Mouse (Mus musculus) lung, embryonic 14.5 days (tissue): ENCODE data around the gene Lmbrd1. TPM values are rescaled to one million over a fixed set of nuclear protein-coding genes. Genes with fewer than 3 reads are reported as not detected.
"Not testable (repeated sequence)": the region's sequence is repeated elsewhere in the genome, so short reads cannot be mapped to it uniquely, and the experiment has no call there.

Experiments
- ATAC-seq: fragments of 200-750 bp; cut with Nextera tagmentation; 2 replicates; pipeline ENCODE4 v1.8.0; 2017; ENCODE audit warnings: mild to moderate bottlenecking, moderate TSS enrichment, moderate library complexity; ENCODE audit not compliant: insufficient read depth
- DNase-seq: peaks from one replicate; pipeline ENCODE4 v3.0.0-alpha.2; 2015
- H3K27ac ChIP-seq: fragments of 300-500 bp; sonication (generic); 2 replicates; pipeline ENCODE4 v1.5.1; 2014; ENCODE audit warnings: low read depth, mild to moderate bottlenecking, moderate library complexity
- H3K27me3 ChIP-seq: fragments of 300-500 bp; sonication (generic); 2 replicates; pipeline ENCODE4 v1.6.1; 2014; ENCODE audit warnings: low read length, control low read depth; ENCODE audit not compliant: insufficient read depth
- H3K36me3 ChIP-seq: fragments of 300-500 bp; sonication (generic); 2 replicates; pipeline ENCODE4 v1.6.1; 2014; ENCODE audit warnings: control low read depth; ENCODE audit not compliant: insufficient read depth
- H3K4me1 ChIP-seq: fragments of 300-500 bp; sonication (generic); 2 replicates; pipeline ENCODE4 v1.6.1; 2014; ENCODE audit warnings: antibody characterized with exemption, control low read depth; ENCODE audit not compliant: insufficient read depth
- H3K4me2 ChIP-seq: fragments of 300-500 bp; sonication (generic); 2 replicates; pipeline ENCODE4 v1.6.1; 2014; ENCODE audit warnings: mild to moderate bottlenecking
- H3K4me3 ChIP-seq: fragments of 300-500 bp; sonication (generic); 2 replicates; pipeline ENCODE4 v1.5.1; 2014; ENCODE audit warnings: low read depth, low read length
- H3K9ac ChIP-seq: fragments of 300-500 bp; sonication (generic); 2 replicates; pipeline ENCODE4 v1.6.1; 2014
- H3K9me3 ChIP-seq: fragments of 300-500 bp; sonication (generic); 2 replicates; pipeline ENCODE4 v1.6.1; 2016; ENCODE audit warnings: low read depth, low read length, control low read depth
- CTCF ChIP-seq: IDR thresholded peaks from 2 replicates; pipeline ENCODE4 v1.5.1; 2016; ENCODE audit warnings: antibody characterized with exemption, low read depth
- WGBS: fragments of 180-500 bp; shearing (Covaris S2); extraction: QIAGEN DNeasy Blood & Tissue Kit; methylation state at CpG from one replicate; pipeline ENCODE4 v1.1.7; 2014; 5-methylcytosine and 5-hydroxymethylcytosine counted together
- polyA plus RNA-seq: library from polyadenylated mRNA; unstranded; fragments of >200 nt; fragmentation: Nextera tagmentation; extraction: Ambion mirVana; gene quantifications from 2 replicates; pipeline ENCODE4 v1.2.1, GENCODE M21; 2014

The Lmbrd1 gene
- polyA plus RNA-seq, 1 experiment from 2014 or later: 29.3 TPM

GRCm38 (mm10) chr1:24793168-24793567 is 114.7 kb downstream of the Lmbrd1 start:
- ATAC-seq (no peak), DNase-seq (no peak)
- H3K9me3 ChIP-seq: no peaks in the 10 kb centered on the region
- no peaks in the 10 kb centered on the region for H3K36me3 ChIP-seq
- no peaks in the 10 kb centered on the region for H3K4me1 ChIP-seq
- no peak overlapping the region for H3K4me2 ChIP-seq
- H3K27ac ChIP-seq: no peak overlapping the region
- H3K4me3 ChIP-seq: no peak overlapping the region
- no peaks in the 10 kb centered on the region for H3K27me3 ChIP-seq
- WGBS: 86% methylated on average over 6 of the region's 6 CpGs
- H3K9ac ChIP-seq: no peak overlapping the region
- no peak for TF ChIP-seq CTCF

GRCm38 (mm10) chr1:24807971-24808370 is 129.5 kb downstream of the Lmbrd1 start:
- not testable (repeated sequence) for H3K4me2 ChIP-seq, H3K27me3 ChIP-seq, ATAC-seq, H3K36me3 ChIP-seq, H3K27ac ChIP-seq, H3K9ac ChIP-seq, H3K4me3 ChIP-seq, H3K9me3 ChIP-seq, H3K4me1 ChIP-seq, DNase-seq
- WGBS: 94% methylated on average over 20 of the region's 21 CpGs

Other genes starting within 250 kb of the Lmbrd1 start
- gene Col19a1, start 91.2 kb upstream of the Lmbrd1 start, polyA plus RNA-seq: 0.07 TPM in 1 of 2 replicates, not detected in the other